Mouse (Mus musculus) hindbrain, embryonic 14.5 days (tissue): ENCODE results near the gene Olfr1100. TPM values are rescaled to one million over a fixed set of nuclear protein-coding genes. Genes with fewer than 3 reads are reported as not detected.

Experiments
- ATAC-seq: fragments of 200-750 bp; cut with Nextera tagmentation; 2 replicates; pipeline ENCODE4 v1.8.0; 2017; ENCODE audit warnings: moderate number of reproducible peaks, mild to moderate bottlenecking, moderate TSS enrichment, moderate library complexity; ENCODE audit not compliant: low FRiP score
- DNase-seq: peaks from one replicate; pipeline ENCODE4 v3.0.0-alpha.2; 2015; ENCODE audit warnings: low spot score
- H3K27ac ChIP-seq: fragments of 300-500 bp; sonication (generic); 2 replicates; pipeline ENCODE4 v1.5.1; 2014; ENCODE audit warnings: mild to moderate bottlenecking, moderate library complexity
- H3K27me3 ChIP-seq: fragments of 300-500 bp; sonication (generic); 2 replicates; pipeline ENCODE4 v1.6.1; 2014; ENCODE audit warnings: mild to moderate bottlenecking, low read length, mixed read lengths; ENCODE audit not compliant: control insufficient read depth, insufficient read depth
- H3K36me3 ChIP-seq: fragments of 300-500 bp; sonication (generic); replicated peaks from 2 replicates; pipeline ENCODE4 v1.6.1; 2014; ENCODE audit not compliant: control insufficient read depth, insufficient read depth
- H3K4me1 ChIP-seq: fragments of 300-500 bp; sonication (generic); replicated peaks from 2 replicates; pipeline ENCODE4 v1.6.1; 2014; ENCODE audit warnings: antibody characterized with exemption, low read length, mixed read lengths; ENCODE audit not compliant: control insufficient read depth, insufficient read depth
- H3K4me2 ChIP-seq: fragments of 300-500 bp; sonication (generic); replicated peaks from 2 replicates; pipeline ENCODE4 v1.6.1; 2014; ENCODE audit warnings: mild to moderate bottlenecking, moderate library complexity
- H3K4me3 ChIP-seq: fragments of 300-500 bp; sonication (generic); replicated peaks from 2 replicates; pipeline ENCODE4 v1.5.1; 2014; ENCODE audit warnings: mild to moderate bottlenecking, low read length
- H3K9ac ChIP-seq: fragments of 300-500 bp; sonication (generic); 2 replicates; pipeline ENCODE4 v1.6.1; 2014
- H3K9me3 ChIP-seq: fragments of 300-500 bp; sonication (generic); 2 replicates; pipeline ENCODE4 v1.6.1; 2016; ENCODE audit warnings: low read length; ENCODE audit not compliant: control insufficient read depth
- WGBS: fragments of 180-500 bp; shearing (Covaris S2); extraction: QIAGEN DNeasy Blood & Tissue Kit; methylation state at CpG from one replicate; pipeline ENCODE4 v1.1.7; 2014; 5-methylcytosine and 5-hydroxymethylcytosine counted together
- polyA plus RNA-seq: library from polyadenylated mRNA; unstranded; fragments of >200 nt; fragmentation: Nextera tagmentation; extraction: Ambion mirVana; gene quantifications from 2 replicates; pipeline ENCODE4 v1.2.1, GENCODE M21; 2014

The Olfr1100 gene
- not detected in 2 replicates for polyA plus RNA-seq

GRCm38 (mm10) chr2:86979854-86980253, at the start of gene Olfr1100:
Gene Olfr1100 (minus strand): TSS chr2:86979954.
- no peak within 1 kb of the TSS for H3K4me3 ChIP-seq
- H3K4me1 ChIP-seq: no peaks in the 10 kb centered on the region
- H3K27me3 ChIP-seq: no peaks in the 10 kb centered on the region
- no peak within 1 kb of the TSS for H3K27ac ChIP-seq
- no peak within 1 kb of the TSS for H3K4me2 ChIP-seq
- no peaks in the 10 kb centered on the region for H3K9me3 ChIP-seq
- no peak within 1 kb of the TSS for H3K9ac ChIP-seq
- no peaks in the 10 kb centered on the region for H3K36me3 ChIP-seq
- no peak for DNase-seq
- no peak for ATAC-seq
- WGBS: 87% methylated on average over 3 of the region's 3 CpGs

DNA sequence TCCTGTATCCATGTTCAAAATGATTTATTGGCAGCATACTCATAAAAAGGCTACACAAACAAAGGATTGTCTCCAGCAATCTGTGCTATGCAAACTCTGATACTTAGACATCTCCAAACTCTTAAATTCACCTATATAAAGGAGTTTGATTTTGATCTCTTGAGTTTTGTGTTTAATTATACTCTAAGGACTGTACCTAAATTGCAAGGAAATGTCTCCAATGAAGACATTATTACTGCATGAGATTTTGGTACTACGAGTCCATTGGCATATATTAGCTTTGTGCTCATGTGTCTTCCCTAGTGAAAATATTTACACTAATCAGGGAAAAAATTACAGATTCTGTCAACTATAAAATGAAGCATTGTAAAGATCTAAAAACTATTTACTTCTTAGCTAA, 47.2 kb upstream of the Olfr1100 start, which contains the start of gene Olfr1104:
Gene Olfr1104, minus strand, starts transcription at position 101 of the 400 bp plus-strand sequence.
- Histone ChIP-seq H3K4me3 (no peak within 1 kb of the TSS), H3K9ac (no peak within 1 kb of the TSS), H3K4me2 (no peak within 1 kb of the TSS), H3K36me3 (no peaks in the 10 kb centered on the region), H3K27ac (no peak within 1 kb of the TSS), H3K4me1 (no peaks in the 10 kb centered on the region), H3K9me3 (no peaks in the 10 kb centered on the region), H3K27me3 (no peaks in the 10 kb centered on the region)
- ATAC-seq (no peak), DNase-seq (no peak)
- WGBS: 88% methylated on average over 1 of the region's 1 CpGs

DNA sequence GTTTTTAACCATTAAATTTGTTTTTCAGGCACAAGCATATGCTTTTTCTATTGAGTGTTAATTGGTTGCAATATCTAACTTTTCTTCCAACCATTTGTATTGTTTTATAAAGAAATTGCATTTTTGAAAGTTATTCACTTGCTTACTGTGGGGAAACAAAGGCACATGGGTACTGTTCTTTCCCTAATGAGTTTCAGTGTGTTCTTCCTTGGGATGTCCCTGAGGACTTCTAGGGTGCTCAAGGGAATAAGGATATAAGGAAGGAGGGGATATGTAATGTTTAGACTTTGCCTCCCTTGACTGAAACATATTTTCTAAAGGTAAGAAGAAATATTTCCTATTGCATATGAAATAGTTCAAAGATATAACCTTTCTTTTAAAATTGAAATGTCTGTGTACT, 18.3 kb upstream of the Olfr1100 start, which contains the start of gene Olfr1102:
Gene Olfr1102, plus strand, starts transcription at position 301 of the 400 bp plus-strand sequence.
- H3K4me1 ChIP-seq: no peaks in the 10 kb centered on the region
- H3K9ac ChIP-seq: no peak within 1 kb of the TSS
- no peak within 1 kb of the TSS for H3K4me3 ChIP-seq
- no peak for DNase-seq
- H3K9me3 ChIP-seq: no peaks in the 10 kb centered on the region
- no peaks in the 10 kb centered on the region for H3K36me3 ChIP-seq
- no peaks in the 10 kb centered on the region for H3K27me3 ChIP-seq
- H3K4me2 ChIP-seq: no peak within 1 kb of the TSS
- no peak within 1 kb of the TSS for H3K27ac ChIP-seq
- no peak for ATAC-seq

DNA sequence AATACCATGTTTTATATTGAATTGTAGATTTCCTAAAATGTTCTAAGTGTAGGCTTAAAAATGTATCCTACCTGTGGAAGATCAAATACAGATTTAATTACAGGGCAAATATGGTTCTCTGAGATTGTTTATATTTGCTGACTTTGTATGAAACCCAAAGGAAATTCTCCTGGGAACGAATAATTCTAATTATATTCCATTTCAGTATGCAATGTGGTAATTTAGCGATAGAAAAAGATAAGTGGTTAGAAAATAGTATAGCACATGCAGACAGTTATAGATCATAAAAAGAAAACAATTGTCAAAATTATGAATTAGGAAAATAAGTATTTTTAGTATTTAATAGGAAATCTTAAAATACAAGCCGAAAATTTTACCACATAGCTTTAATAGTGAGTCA, 11.4 kb upstream of the Olfr1100 start, which contains the start of gene Olfr1101:
Gene Olfr1101, minus strand, starts transcription at position 101 of the 400 bp plus-strand sequence.
- 87% methylated on average over 3 of the region's 3 CpGs for WGBS
- Histone ChIP-seq H3K4me1 (no peaks in the 10 kb centered on the region), H3K36me3 (no peaks in the 10 kb centered on the region), H3K9me3 (no peaks in the 10 kb centered on the region), H3K9ac (no peak within 1 kb of the TSS), H3K4me2 (no peak within 1 kb of the TSS), H3K27ac (no peak within 1 kb of the TSS), H3K4me3 (no peak within 1 kb of the TSS), H3K27me3 (no peaks in the 10 kb centered on the region)
- no peak for DNase-seq
- ATAC-seq: no peak

- Histone ChIP-seq H3K9me3 (no peaks in the 10 kb centered on the region), H3K4me3 (no peak within 1 kb of the TSS), H3K4me2 (no peak within 1 kb of the TSS), H3K4me1 (no peaks in the 10 kb centered on the region), H3K36me3 (no peaks in the 10 kb centered on the region), H3K27ac (no peak within 1 kb of the TSS), H3K9ac (no peak within 1 kb of the TSS), H3K27me3 (no peaks in the 10 kb centered on the region)
- DNase-seq (no peak), ATAC-seq (no peak)
- WGBS: 89% methylated on average over 1 of the region's 1 CpGs
Measured at GRCm38 (mm10) chr2:86960593-86960992, 19.2 kb downstream of the Olfr1100 start, which contains the start of gene Olfr1099. Gene Olfr1099 (minus strand): TSS chr2:86960693.

DNA sequence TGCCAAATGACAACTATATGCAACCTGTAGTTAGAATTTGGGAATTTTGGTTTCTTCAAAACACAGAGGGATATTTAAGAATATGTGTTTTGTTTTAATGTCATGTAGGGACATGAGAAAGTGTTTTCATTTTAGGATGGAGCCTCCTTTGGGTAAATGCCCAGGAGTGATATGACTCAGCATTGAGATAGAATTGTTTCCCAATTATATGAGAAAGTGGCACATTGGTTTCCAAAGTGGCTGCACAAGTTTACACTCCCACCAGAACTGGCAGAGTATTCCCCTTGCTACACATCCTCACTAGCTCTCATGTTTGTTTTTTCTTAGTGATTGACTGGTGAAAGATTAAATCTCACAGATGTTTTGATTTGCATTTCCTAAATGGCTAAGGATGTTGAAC, 53.2 kb downstream of the Olfr1100 start:
- Histone ChIP-seq H3K4me1 (no peaks in the 10 kb centered on the region), H3K36me3 (no peaks in the 10 kb centered on the region), H3K27me3 (no peaks in the 10 kb centered on the region), H3K9ac (no peak overlapping the region), H3K9me3 (no peaks in the 10 kb centered on the region), H3K27ac (no peak overlapping the region), H3K4me3 (no peak overlapping the region), H3K4me2 (no peak overlapping the region)
- no peak for DNase-seq
- no peak for ATAC-seq

Other genes with a start within 250 kb of the Olfr1100 start
- not detected in 2 replicates for gene Olfr1089, start 246.3 kb downstream of the Olfr1100 start, polyA plus RNA-seq
- gene Olfr1090, start 221.0 kb downstream of the Olfr1100 start, polyA plus RNA-seq: not detected in 2 replicates
- gene Olfr1093, start 197.5 kb downstream of the Olfr1100 start, polyA plus RNA-seq: not detected in 2 replicates
- not detected in 2 replicates for gene Olfr141, start 169.9 kb downstream of the Olfr1100 start, polyA plus RNA-seq
- gene Olfr1094, start 155.3 kb downstream of the Olfr1100 start, polyA plus RNA-seq: not detected in 2 replicates
- not detected in 2 replicates for gene Olfr1095, start 128.3 kb downstream of the Olfr1100 start, polyA plus RNA-seq
- not detected in 2 replicates for gene Gm13723, start 105.2 kb downstream of the Olfr1100 start, polyA plus RNA-seq
- not detected in 2 replicates for gene Olfr1097, start 87.7 kb downstream of the Olfr1100 start, polyA plus RNA-seq
- gene Olfr1098, start 55.4 kb downstream of the Olfr1100 start, polyA plus RNA-seq: not detected in 2 replicates
- not detected in 2 replicates for gene Olfr1099, start 19.3 kb downstream of the Olfr1100 start, polyA plus RNA-seq
- not detected in 2 replicates for gene Olfr1101, start 11.3 kb upstream of the Olfr1100 start, polyA plus RNA-seq
- not detected in 2 replicates for gene Olfr1102, start 18.4 kb upstream of the Olfr1100 start, polyA plus RNA-seq
- not detected in 2 replicates for gene Olfr1104, start 47.1 kb upstream of the Olfr1100 start, polyA plus RNA-seq
- not detected in 2 replicates for gene Olfr1105, start 56.6 kb upstream of the Olfr1100 start, polyA plus RNA-seq
- not detected in 2 replicates for gene Olfr1106, start 72.3 kb upstream of the Olfr1100 start, polyA plus RNA-seq
- gene Olfr1107, start 95.9 kb upstream of the Olfr1100 start, polyA plus RNA-seq: not detected in 2 replicates
- gene Olfr1109, start 116.1 kb upstream of the Olfr1100 start, polyA plus RNA-seq: not detected in 2 replicates
- not detected in 2 replicates for gene Olfr259, start 134.6 kb upstream of the Olfr1100 start, polyA plus RNA-seq
- gene Olfr1110, start 160.3 kb upstream of the Olfr1100 start, polyA plus RNA-seq: not detected in 2 replicates
- gene Olfr1111, start 172.7 kb upstream of the Olfr1100 start, polyA plus RNA-seq: not detected in 2 replicates
- gene Olfr1112, start 207.8 kb upstream of the Olfr1100 start, polyA plus RNA-seq: not detected in 2 replicates
- not detected in 2 replicates for gene Olfr1113, start 229.0 kb upstream of the Olfr1100 start, polyA plus RNA-seq